Mouse (Mus musculus) E14TG2a.4 (cell line): ENCODE results near the gene Nelfcd.

Source experiments
- CTCF ChIP-seq: conservative IDR thresholded peaks from 2 replicates; pipeline ENCODE4 v1.5.1; 2014; ENCODE audit warnings: low read length
- NANOG ChIP-seq: IDR thresholded peaks from 2 replicates; pipeline ENCODE4 v1.6.1; 2014; ENCODE audit warnings: borderline replicate concordance, low read length, mixed read lengths
- POU5F1 ChIP-seq: IDR thresholded peaks from 2 replicates; pipeline ENCODE4 v1.6.1; 2014; ENCODE audit warnings: low read length, borderline replicate concordance

DNA sequence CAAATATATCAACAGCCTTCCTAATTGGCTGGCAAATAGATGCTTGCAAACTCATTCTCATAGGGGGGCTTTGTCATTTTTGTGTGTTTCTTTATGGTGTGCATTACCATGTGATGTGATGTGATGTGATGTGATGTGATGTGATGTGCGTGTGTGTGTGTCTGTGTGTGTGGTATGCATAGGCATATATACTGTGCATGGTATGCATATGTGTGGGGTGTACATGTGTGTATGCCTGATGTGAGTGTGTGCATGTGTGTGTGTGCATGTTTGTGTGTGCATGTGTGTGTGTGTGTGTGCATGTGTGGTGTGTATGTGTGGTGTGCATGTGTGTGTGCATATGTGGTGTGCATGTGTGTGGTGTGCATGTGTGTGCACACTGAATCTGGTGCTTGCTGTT is 18.5 kb upstream of the Nelfcd start:
- TF ChIP-seq CTCF: no peak
- no peak for TF ChIP-seq NANOG
- TF ChIP-seq POU5F1: no peak
